Mouse (Mus musculus) kidney, postnatal 36 days (tissue): Measurements from ENCODE around the gene Bmp6.

Source experiments
- DNase-seq, 2 experiments: peaks; one replicate each; pipeline ENCODE4 v3.0.0; 2021 to 2022; ENCODE audit warnings: mixed read lengths in 2 of 2

The Bmp6 gene

DNA sequence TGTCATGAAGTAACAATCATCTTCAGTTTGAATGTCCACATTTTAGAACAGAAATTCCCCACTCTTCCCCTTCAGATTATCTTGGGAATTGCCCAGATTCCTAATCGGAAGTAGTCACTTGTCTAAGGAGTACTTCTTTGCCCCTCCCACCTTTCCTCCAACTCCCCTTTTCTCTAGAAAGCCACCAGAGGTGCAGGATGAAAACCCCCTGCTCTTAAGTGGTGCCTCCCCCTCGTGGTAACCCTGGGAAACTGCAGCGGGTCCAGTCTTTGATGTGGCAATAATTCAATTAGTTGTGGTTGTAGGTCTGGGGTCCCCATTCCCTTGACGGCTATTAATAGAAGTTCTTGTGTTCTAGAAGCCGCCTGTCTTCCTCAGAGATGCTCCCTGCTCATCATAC, 93.0 kb downstream of the Bmp6 start:
- peak in 1 of 2 experiments; percentile 56 for DNase-seq

DNA sequence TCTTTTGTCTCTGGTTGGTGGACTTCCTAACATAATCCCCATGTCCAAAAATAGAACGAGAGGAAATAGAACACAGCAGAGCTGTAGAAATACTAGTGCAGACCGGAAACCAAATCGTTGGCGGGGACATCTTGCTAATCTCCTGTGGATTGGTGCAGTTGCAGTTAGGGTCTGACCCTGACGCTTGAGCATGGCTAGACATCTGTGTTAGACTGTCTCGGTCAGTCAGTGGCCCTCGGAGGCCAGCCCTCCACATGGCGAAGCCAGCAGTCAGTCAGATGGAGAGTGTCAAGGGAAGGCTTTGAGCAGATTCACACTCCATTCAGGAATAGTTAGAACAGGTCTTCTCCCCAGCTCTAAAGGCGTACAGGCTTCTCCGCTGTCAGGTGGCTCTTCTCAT, 95.3 kb downstream of the Bmp6 start:
- DNase-seq: no peak

DNA sequence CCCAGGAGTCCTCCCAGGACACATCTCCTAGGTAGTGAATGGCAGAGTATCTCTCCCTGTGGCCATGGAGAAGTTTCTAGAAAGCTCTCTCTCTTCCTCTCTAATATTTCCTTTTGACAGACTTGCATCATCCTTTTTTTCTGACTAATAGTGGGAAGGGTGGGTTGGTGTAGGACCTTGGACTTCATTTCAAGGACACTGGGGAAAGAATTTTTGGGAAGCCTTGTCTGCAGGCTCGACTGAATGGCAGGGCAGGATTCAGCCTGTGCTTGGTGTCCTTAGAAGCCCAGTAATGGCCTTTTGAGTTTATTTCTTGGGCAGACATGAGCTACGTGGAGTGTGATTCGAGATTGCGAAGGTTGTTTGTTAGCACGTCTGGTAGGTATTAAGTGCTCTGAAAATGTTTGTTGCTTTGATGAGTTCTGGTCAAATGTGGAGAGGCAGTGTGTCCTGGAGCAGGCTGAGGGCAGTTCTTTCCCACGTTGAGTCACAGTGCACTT, 103.7 kb downstream of the Bmp6 start:
- DNase-seq: no peak

DNA sequence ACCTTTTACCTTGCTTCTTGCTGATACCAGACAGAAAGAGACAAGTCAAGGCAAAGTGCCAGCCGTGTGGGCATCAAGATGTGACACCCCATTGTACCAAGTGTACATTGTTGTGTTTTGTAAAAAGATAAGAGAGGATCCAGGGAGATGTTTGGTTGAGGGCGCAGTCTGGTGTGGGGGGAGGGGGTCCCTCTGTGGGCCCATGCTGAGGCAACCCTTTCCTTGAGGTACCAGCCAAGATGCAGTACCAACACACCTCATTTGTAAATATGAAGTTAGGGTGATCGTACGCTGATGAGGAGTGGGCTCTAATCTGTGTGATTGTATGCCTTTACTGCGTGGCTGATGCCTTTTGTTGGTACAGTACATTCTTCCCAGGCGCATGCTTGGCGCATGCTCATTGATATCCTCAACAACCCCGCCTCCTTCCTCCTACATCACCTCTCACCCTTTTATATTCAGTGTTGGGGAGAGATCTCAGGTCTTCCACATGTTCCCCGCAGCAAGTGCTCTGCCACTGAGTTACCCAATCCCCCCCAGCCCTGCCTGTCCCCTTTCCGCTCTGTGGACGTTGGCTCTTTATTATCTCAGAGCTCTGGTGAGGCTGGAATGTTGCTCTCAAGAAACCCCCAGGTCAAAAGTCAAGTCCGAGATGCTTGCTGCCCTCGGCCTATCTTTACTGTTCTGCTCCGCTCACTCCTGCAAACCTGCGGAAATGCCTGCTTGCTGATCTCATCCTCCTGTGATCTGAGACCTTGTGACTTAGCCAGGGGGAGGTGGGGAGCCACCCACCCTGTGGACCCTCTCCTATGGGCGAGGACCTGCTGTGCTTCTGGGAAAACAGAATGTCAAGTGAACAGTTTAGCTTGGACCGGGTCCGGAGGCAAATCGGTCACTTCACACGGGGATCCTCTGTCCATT, 105.4 kb downstream of the Bmp6 start:
- peak; percentile 8 to 12 for DNase-seq

DNA sequence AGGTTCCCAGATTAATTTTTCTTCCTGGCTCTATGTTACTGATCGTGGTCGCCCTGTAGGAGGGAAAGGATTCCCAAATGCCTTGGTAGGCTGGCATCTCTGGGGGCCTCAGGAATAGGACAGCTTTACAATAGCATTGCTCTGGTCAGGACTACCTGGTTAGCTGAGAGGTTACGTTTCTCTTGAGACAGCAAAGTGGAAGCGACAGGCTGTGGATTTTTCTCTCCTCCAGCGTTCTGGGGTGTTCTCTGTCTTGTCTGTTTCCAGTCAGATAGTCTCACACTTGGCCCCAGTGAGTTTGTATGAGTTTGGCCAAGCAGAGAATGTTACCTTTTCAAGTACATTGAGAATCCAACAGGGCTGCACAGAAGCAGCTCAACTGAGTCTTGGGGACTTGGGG, 106.5 kb downstream of the Bmp6 start:
- no peak for DNase-seq

DNA sequence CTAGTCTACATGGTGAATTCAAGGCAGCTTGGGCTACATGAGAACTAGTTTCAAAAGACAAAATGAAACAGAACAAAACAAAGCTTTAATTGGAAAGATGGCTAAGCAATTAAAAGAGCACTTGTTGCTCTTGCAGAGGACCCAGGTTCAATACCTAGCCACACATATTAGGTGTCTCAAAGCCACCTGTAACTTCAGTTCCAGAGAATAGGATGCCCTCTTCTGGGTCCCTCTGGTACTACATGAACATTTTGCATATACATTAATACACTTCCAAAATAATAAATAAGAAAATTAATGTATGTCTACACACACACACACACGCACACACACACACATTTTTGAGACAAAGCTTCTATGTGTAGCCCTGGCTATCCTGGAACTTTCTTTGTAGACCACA, 118.5 kb downstream of the Bmp6 start:
- DNase-seq: peak in 1 of 2 experiments; percentile 34

DNA sequence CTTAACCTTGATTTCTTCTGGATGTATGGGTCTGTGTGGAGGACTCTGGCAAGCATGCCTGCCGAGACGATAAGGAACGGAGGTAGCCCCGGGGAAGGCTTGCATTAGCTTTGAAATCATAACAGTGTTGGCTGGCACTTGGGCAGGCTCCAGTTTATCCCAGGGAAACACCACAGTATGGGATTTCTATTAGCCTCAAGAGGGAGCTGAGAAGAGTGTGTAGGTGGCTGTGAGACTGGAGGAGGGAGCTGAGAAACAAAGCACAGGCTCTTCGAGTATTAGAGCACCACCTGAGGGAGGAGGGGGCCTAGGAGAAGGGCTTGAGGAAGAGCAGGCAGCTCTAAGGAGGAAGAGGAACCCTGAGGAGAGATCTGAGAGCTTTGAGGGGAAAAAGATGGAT, 126.0 kb downstream of the Bmp6 start:
- DNase-seq: no peak

DNA sequence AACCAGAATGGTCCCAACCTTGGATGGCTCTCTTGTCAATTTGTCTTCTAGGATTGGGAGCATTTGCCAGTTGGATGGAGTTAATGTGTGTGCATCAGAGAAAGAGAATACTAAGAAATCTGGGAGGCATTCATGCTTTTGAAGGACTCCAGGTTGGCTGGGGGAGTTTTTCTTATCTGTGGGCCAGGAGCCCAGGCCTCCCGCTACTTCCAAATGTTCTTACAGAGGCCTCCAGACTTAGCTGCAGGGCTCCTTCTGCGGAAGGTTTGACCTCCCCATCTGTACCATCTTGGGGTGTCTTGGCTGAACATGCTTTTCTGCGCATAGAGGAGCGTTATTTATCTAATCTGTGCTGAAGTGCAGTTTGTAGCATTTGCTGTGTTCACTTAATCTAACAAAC, 127.7 kb downstream of the Bmp6 start:
- no peak for DNase-seq

DNA sequence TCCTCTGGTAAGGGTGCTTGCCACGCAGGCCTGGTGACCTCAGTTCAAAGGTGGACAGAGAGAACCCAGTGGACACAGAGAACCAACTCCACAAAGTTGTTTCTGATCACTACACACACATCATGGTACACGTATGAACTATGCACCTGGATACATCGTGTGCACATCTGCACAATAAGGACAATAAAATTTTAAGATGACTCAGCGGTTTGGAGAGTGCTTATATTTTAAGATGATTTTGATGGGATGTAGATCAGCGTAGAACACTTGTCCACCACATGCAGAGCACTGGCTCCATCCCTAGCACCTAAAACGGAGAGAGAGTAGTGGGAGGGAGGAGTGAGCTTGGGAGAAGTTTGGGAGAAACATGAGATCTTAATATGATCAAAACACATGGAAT, 128.6 kb downstream of the Bmp6 start:
- no peak for DNase-seq

DNA sequence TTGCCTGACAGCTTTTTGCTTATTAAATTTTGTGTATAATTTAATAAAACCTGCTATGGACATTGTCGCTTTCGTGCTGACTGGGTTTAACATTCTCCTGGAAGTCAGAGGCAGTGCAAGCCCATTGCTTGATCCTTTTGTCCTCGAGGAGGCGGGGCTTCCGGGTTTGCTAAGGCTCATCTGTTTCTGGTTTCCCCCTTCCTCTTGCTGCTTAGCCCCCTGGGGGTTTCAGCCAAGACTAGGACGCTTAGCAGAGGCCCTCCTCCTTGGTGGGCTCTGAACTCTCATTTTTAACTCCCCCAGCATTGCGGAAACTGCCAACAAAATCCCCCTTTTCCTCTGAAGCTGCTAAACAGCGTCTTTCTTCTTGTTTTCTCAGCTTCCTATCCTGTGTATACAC, 132.0 kb downstream of the Bmp6 start:
- DNase-seq: no peak

DNA sequence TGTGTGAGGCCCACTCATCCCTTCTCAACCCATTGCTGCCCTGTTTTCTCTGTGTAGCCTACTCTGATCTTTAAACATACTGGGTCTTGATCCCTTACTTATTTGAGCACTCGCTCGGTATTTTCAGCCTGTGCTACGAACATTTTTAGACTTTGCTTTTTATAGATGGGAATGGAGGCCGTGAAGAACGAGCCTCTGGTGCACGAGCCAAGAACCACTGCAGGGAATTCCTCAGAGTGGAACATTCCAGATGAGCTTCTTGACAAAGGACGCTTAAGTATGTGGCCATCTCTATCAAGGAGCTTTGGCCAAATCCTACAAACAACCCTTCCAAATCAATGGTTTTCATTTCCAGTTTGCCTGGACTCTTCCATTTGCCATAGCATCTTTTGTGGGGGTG, 136.1 kb downstream of the Bmp6 start:
- no peak for DNase-seq

DNA sequence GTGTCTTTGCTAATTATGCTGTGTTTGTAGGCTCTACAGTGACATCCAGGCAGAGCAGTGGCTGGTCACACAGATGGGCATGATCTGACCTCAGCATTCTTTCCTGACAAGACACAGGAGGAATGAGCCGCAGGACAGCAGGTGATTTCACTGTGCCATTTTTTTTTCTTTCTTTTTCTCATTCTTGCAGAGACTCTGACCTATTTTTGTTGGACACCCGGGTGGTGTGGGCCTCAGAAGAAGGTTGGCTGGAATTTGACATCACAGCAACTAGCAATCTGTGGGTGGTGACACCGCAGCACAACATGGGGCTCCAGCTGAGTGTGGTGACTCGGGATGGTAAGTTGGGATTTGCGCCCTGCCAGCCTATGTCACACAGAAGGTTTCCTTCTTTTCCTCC, 139.8 kb downstream of the Bmp6 start:
- DNase-seq: no peak

DNA sequence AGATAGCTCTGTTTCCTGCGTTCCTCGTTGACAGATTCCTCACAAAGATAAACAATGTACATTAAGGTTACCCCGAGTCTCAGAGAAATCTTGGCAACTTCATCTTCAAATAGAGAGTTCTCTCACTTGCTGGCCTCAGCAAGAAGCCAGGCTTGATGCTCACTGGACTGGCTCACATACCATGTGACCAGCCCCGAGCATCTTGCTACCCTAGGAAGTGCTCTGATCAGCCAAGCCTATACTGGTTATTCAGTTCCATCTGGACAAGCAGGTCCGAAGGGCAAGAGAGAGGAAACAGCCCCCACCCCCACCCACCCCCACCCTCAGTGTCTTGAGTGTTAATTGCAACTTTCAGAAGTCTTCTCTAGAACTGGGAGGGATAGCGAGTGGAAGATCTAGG, 141.9 kb downstream of the Bmp6 start:
- DNase-seq: peak; percentile 27 to 51

DNA sequence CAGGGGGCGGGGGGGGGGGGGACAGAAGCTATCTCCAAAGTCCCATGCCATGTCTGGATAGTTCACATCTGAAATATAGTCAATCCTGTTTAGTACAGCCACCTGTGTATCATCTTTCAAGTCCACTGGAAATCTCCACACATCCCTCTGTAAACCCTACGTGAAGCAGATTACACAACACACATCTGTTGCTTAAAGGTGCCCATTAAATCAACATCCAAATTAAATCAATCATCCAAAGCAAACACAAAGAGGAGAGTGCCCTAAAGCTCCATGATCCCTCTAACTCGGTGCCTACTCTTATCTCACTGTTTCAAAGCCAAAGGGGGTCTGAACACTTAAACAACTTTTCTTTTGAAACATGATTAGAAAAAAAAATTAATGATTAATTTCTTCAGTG, 151.8 kb downstream of the Bmp6 start:
- no peak for DNase-seq

DNA sequence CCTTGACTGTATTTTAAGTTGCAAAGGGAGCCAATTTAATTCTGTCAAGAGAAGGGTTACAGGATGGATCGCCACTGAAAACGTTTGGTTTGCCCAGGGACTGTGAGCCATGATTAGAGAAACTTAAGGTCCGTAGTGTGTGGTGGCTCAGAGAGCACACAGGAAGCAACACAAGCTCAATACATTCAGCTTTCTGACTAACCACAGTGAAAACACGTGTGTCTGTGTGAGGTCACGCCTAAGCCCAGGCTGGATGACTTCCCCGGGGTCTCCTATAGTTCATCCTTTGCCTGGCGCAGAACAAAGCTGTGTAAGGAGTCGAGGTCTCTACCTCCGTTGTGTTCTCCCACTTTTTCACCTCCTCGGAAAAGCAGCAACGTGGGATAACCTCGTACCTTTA, 156.4 kb downstream of the Bmp6 start:
- no peak for DNase-seq

DNA sequence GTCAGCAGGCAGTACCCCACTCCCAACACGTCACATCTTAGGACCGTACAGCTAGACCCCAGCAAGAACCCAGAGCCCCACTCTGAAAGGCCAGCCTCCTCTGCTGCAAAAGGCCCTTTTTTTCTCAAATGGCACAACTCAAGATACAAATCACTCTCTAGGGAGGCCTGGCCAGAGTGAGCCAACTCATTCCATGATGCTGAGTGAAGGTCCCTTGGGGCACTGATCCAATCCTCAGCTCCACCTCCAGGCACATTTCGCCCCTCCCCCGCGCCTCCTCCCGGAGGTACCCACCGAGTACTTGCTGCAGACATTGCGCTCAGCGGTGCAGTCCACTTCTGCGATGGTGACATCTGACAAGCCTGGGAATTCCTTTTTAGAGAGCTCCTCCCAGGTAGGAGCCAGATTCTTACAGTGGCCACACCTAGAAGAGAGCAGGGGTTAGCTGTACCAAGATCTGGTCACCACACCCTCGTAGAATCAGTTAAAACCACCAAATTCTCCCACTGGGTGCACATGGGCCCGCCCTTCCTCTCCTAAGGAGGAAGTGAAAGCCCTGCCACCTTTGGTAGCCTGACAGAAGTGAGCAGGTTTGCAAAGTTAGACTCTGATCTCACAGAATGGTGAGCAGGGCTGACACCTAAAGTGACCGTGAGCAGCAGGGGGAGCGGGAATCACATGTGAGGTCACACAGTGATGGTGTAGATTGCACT, 158.4 kb downstream of the Bmp6 start:
- peak; percentile 15 to 34 for DNase-seq

DNA sequence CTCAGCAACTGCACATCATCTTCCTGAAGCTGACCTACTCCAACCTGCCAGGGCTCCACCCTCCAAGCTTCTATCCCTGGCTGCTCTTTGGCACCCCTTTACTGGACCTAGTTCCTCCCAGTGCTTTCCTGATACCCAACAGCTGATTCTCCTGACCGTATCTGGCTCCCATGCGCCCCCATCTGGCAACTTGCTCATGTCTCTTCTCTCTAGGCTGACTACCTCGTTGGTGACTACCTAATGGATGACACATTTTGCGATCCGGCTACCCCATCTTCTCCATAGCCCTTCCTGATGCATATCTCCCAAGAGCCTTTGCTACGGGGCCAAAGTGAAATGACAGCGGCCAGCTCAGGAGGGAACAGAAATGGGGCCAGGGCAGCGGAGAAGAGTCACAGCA, 161.4 kb downstream of the Bmp6 start:
- peak; percentile 46 to 81 for DNase-seq

DNA sequence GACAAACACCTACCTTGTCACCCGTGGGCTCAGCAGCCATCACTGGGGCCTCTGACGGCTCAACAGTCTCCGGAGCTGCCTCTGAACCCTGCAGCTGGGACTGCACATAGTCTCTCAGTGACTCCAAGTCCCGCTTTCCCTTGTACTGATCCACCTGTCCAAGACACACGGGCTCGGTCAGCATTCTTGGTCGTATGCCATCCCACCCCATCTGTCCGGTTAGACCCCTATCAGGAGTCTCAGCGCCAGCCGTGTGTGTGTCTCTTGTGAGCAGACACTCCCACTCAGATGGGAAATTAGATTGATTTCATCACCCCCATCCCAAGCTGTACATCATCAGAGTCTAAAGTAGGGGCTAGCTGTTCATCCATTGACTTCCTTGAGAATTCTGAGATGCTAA, 162.0 kb downstream of the Bmp6 start:
- no peak for DNase-seq

DNA sequence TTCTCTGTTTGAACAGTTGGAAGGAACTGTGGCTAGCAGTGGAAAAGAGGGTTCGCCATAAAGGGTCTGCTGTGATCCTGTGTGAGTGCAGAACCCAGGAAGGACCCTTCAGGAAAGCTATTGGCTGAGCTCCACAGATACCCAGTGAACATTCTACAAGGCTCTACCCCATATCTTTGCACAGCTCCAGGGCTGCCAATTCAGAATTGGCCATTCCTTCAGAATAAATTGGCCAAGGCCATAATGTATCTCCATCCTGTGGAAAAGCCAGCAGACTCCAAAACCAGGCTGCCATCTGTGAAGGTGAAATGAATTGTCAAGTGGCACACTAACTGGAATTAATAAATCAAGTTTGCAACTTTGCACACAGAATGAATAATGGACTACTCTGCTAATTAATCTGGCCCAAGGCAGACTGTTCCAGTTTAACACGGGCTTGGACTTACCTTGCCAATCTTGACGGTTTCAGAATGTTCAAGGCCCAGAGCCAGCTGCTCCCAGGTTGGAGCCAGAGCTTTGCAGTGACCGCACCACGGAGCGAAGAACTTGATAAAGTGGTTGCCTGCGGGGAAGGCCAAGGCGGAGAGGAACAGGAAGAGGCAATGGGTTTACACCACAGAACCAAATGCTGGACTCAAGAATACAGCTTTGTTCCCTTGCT, 164.9 kb downstream of the Bmp6 start:
- peak; percentile 49 to 65 for DNase-seq

DNA sequence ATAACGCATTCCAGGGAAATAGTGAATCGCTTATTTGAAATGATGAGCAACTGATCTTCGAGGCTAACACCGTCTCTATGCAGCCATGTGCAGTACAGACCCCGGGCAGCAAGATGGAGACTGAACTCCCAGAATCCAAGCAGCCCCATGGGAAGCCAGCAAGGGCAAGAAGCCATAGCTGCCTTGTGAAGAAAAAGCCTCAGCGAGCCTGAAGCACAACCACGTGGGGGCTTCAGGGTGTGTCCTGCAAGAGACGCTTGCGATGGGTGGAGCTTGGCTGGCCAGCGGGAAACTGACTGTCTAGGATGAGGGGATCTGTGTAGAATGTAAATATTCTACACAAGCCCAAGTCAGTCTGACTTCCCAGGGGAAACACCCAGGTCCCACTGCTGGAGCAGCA, 167.1 kb downstream of the Bmp6 start:
- DNase-seq: no peak

DNA sequence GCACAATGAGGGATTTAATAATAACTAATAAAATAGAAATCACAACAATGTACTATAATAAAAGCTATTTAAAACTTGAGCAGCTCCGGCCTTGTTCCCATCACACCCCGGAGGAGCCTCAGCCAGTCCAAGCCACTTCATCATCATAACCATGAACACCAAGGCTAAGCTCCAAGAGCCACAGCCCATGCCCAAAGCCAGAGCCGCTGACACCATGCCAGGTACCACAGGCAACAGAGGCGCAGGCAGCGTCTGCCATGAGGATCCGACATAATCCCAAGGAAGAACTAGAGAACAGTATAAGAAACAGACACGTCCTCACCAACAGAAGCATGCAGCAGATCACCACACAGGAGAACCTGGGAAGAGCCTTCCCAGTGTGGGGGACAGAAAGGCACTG, 169.0 kb downstream of the Bmp6 start:
- no peak for DNase-seq

DNA sequence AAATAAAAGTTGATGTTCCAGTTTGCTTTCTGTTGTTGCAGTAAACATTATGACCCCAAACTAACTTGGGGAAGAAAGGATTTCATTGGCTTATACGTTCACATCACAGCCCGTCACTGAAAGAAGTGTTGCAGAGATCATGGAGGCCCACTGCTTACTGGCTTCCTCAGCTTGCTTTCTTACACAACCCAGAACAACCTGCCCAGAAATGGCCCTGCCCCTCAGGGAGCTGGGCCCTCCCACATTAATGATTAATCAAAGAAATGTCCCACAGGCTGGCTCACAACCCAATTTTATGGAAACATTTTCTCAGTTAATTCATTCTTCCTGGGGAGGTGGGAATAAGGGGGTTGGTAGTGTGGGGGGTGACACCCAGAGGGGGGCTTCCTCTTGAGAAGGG, 170.5 kb downstream of the Bmp6 start:
- peak; percentile 71 to 80 for DNase-seq

DNA sequence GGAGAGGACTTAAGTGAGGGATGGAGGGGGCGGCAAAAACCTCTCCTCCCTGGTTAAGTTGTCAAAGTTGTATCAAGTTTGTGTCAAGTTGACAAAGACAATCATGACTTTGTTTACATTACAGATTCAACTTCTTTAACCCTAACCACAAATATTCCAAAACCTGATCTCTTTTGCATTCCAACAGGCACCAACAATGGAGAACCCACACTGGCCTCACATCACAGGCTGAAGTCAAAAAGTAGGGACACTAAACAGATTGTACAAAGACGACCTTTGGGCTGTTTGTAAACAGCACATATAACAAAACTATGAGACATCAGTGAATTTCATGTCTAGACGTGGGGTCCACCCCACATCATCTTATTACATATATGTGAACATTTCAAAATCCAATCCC, 170.9 kb downstream of the Bmp6 start:
- DNase-seq: no peak

DNA sequence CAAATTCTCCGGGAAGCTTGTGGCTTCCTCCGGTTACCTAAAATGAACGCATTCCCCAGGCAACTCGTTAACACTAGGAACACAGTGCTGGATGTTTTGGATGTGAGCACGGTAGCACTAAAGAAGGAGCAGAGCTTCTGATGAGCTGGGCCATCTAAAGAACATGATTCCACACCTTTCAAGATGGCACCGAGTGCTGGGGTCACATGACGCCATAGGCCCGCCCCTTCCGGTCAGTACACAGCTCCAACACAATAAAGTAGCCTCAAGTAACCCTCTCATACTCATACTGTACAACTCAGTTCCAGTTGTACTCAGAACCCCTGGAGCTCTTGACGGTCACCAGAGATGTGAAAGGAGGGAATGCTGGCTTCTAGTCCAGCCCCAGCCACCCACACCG, 171.7 kb downstream of the Bmp6 start:
- no peak for DNase-seq
